9 mouse cellular contexts compared by ENCODE assay signal in genomic region chr4:9009656-9010055, GRCm38 (mm10).
DNase-seq lines count a peak whose midpoint lies in the region; ATAC-seq lines count a peak whose summit lies in the region.
"Had no signal": no experiment of that assay in that cellular context is flagged by ENCODE, and none has a peak within 500 bp of the region (broad histone marks: within the 10 kb centered on the region; RNA-seq: fewer than 3 reads in every experiment).

No protein-coding gene starts in this region.

- H3K9me3 ChIP-seq in limb, embryonic 13.5 days, result no peaks in the 10 kb centered on the region
- H3K9me3 ChIP-seq in limb, embryonic 10.5 days (replicated peaks), result no peaks in the 10 kb centered on the region
- H3K9me3 ChIP-seq in neural tube, embryonic 15.5 days (replicated peaks), result no peaks in the 10 kb centered on the region
- H3K9me3 ChIP-seq: liver, embryonic 12.5 days had no signal

- H3K36me3 ChIP-seq in limb, embryonic 13.5 days, result no peaks in the 10 kb centered on the region
- no peaks in the 10 kb centered on the region for H3K36me3 ChIP-seq in limb, embryonic 10.5 days
- no peaks in the 10 kb centered on the region for H3K36me3 ChIP-seq in splenic B cell, adult 2 months (ENCODE audit: control insufficient read depth, insufficient read depth, low read length, poor library complexity, severe bottlenecking)
- H3K36me3 ChIP-seq in neural tube, embryonic 15.5 days, result no peaks in the 10 kb centered on the region
- H3K36me3 ChIP-seq: liver, embryonic 12.5 days had no signal

- peaks cover 31% of the 10 kb centered on the region for H3K4me1 ChIP-seq in limb, embryonic 13.5 days
- peaks cover 41% of the 10 kb centered on the region for H3K4me1 ChIP-seq in limb, embryonic 10.5 days
- H3K4me1 ChIP-seq in neural tube, embryonic 15.5 days, result peaks cover 29% of the 10 kb centered on the region
- H3K4me1 ChIP-seq: liver, embryonic 12.5 days had no signal

- WGBS in limb, embryonic 13.5 days, result 39% methylated on average over 4 of the region's 4 CpGs
- 51% methylated on average over 4 of the region's 4 CpGs for WGBS in limb, embryonic 10.5 days
- 26% methylated on average over 4 of the region's 4 CpGs for WGBS in neural tube, embryonic 15.5 days

- ATAC-seq in limb, embryonic 13.5 days (ENCODE audit: low FRiP score, low read depth), result no peak
- ATAC-seq in neural tube, embryonic 15.5 days (ENCODE audit: low FRiP score), result no peak
- ATAC-seq: liver, embryonic 12.5 days had no signal

- peaks cover 56% of the 10 kb centered on the region for H3K27me3 ChIP-seq in limb, embryonic 13.5 days
- H3K27me3 ChIP-seq in limb, embryonic 10.5 days (ENCODE audit: low read depth, poor library complexity, severe bottlenecking), result peaks cover 10% of the 10 kb centered on the region; the same call in 1 of the 2 replicates
- no peaks in the 10 kb centered on the region for H3K27me3 ChIP-seq in splenic B cell, adult 2 months (ENCODE audit: control insufficient read depth, insufficient read depth, low read length, poor library complexity, severe bottlenecking)
- H3K27me3 ChIP-seq in neural tube, embryonic 15.5 days (replicated peaks), result 0 out of 2 replicates have a peak, but pooled peaks cover 3% of the 10 kb centered on the region
- H3K27me3 ChIP-seq: liver, embryonic 12.5 days had no signal

- intact Hi-C loops in heart, postnatal 25 days (cut with DNase I), result loop anchor here (5.0 kb wide), 1 partner anchor 42 kb away; no protein-coding TSS in a partner anchor

- H3K4me2 ChIP-seq in limb, embryonic 13.5 days (replicated peaks), result peak overlapping the region; percentile 45; the same call in 1 of the 2 replicates
- no peak overlapping the region for H3K4me2 ChIP-seq in neural tube, embryonic 15.5 days
- H3K4me2 ChIP-seq: liver, embryonic 12.5 days had no signal

- no peak overlapping the region for H3K9ac ChIP-seq in limb, embryonic 13.5 days
- H3K9ac ChIP-seq in neural tube, embryonic 15.5 days (replicated peaks), result no peak overlapping the region
- H3K9ac ChIP-seq: liver, embryonic 12.5 days had no signal

- H3K27ac ChIP-seq in limb, embryonic 13.5 days, result no peak overlapping the region
- H3K27ac ChIP-seq in limb, embryonic 10.5 days, result no peak overlapping the region
- H3K27ac ChIP-seq in neural tube, embryonic 15.5 days (replicated peaks), result no peak overlapping the region
- H3K27ac ChIP-seq: liver, embryonic 12.5 days had no signal

- DNase-seq in limb, embryonic 10.5 days (ENCODE audit: low spot score), result no peak
- DNase-seq in cerebellum, adult 9-10 months, result peak; percentile 52
- peak; percentile 59 for DNase-seq in induced T-regulatory cell, adult 2 months (ENCODE audit: low read depth)
- peak; percentile 11 for DNase-seq in splenic B cell, adult 2 months (ENCODE audit: low read depth, low spot score)
- no peak for DNase-seq in ovary, postnatal 14 days (ENCODE audit: low spot score)
- DNase-seq in heart, postnatal 25 days (ENCODE audit: low spot score), result no peak

- no peak overlapping the region for H3K4me3 ChIP-seq in limb, embryonic 13.5 days
- no peak overlapping the region for H3K4me3 ChIP-seq in limb, embryonic 10.5 days
- no peak overlapping the region for H3K4me3 ChIP-seq in neural tube, embryonic 15.5 days (replicated peaks)
- H3K4me3 ChIP-seq: liver, embryonic 12.5 days had no signal

Comparison
In these comparisons a context has a peak if more than half of its experiments do, and no peak if none do; other contexts are left out.
1. DNase-seq: peak in cerebellum, adult 9-10 months (single experiment), induced T-regulatory cell, adult 2 months (single experiment) and splenic B cell, adult 2 months (single experiment); none in limb, embryonic 10.5 days (single experiment), ovary, postnatal 14 days (single experiment) and heart, postnatal 25 days (single experiment).